Mouse (Mus musculus) CH12.LX (cell line): Measurements from ENCODE around the gene Atxn7l1. TPM values are rescaled to one million over a fixed set of nuclear protein-coding genes. Genes with fewer than 3 reads are reported as not detected.

Source experiments
- DNase-seq: peaks from one replicate; pipeline ENCODE4 v3.0.0-alpha.2; 2013; ENCODE audit errors: extremely low read depth
- H3K27ac ChIP-seq: 2 replicates; pipeline ENCODE4 v1.5.1; 2012; ENCODE audit warnings: low read depth, mild to moderate bottlenecking, control low read depth, moderate library complexity; ENCODE audit not compliant: insufficient read depth
- H3K27me3 ChIP-seq: replicated peaks from 2 replicates; pipeline ENCODE3; 2012; ENCODE audit warnings: inconsistent platforms
- H3K36me3 ChIP-seq, 2 experiments: replicated peaks in 1 of 2; 2 replicates each; pipeline versions ENCODE3 to v1.6.1; 2012; ENCODE audit warnings: inconsistent platforms in 1 of 2, low read length in 1 of 2, mild to moderate bottlenecking in 1 of 2, mixed read lengths in 1 of 2, moderate library complexity in 1 of 2; ENCODE audit not compliant: control insufficient read depth in 1 of 2, insufficient read depth in 1 of 2
- H3K4me1 ChIP-seq, 2 experiments: 2 replicates each; pipeline ENCODE4 v1.6.1; 2012; ENCODE audit warnings: inconsistent platforms in 1 of 2, moderate library complexity in 1 of 2; ENCODE audit not compliant: insufficient read depth in 2 of 2, control insufficient read depth in 1 of 2
- H3K4me2 ChIP-seq: 2 replicates; pipeline ENCODE4 v1.6.1; 2012; ENCODE audit warnings: low read depth, mild to moderate bottlenecking, control low read depth; ENCODE audit not compliant: poor library complexity, insufficient read depth, severe bottlenecking
- H3K4me3 ChIP-seq, 3 experiments: fragments of 150-350 bp in 1 of 3; sonication (generic) in 1 of 3; replicated peaks in 1 of 3; 2 replicates each; pipeline versions ENCODE3 to v1.5.1; 2011 to 2012; ENCODE audit warnings: low read depth in 2 of 3, low read length in 2 of 3, mild to moderate bottlenecking in 2 of 3, moderate library complexity in 2 of 3, control low read depth in 1 of 3, improper control_type of control experiment in 1 of 3, inconsistent platforms in 1 of 3, mixed read lengths in 1 of 3; ENCODE audit not compliant: poor library complexity in 1 of 3
- H3K79me2 ChIP-seq: replicated peaks from 2 replicates; pipeline ENCODE4 v1.6.1; 2012; ENCODE audit warnings: mild to moderate bottlenecking, moderate library complexity; ENCODE audit not compliant: control insufficient read depth, poor library complexity, insufficient read depth, severe bottlenecking; ENCODE audit errors: extremely low read depth
- H3K9ac ChIP-seq: 2 replicates; pipeline ENCODE4 v1.6.1; 2012; ENCODE audit warnings: low read depth, mild to moderate bottlenecking, control low read depth, moderate library complexity; ENCODE audit not compliant: insufficient read depth
- H3K9me3 ChIP-seq: replicated peaks from 2 replicates; pipeline ENCODE3; 2012; ENCODE audit warnings: low read length, inconsistent platforms, mixed read lengths
- CHD1 ChIP-seq: IDR thresholded peaks from 2 replicates; pipeline ENCODE4 v1.6.1; 2012; ENCODE audit warnings: low read depth, low read length, improper control_type of control experiment, inconsistent platforms
- ELF1 ChIP-seq: IDR thresholded peaks from 2 replicates; pipeline ENCODE4 v1.6.1; 2014; ENCODE audit warnings: low read depth, mild to moderate bottlenecking, inconsistent platforms, low read length, improper control_type of control experiment
- HCFC1 ChIP-seq: IDR thresholded peaks from 2 replicates; pipeline ENCODE4 v1.6.1; 2012; ENCODE audit warnings: low read depth, mild to moderate bottlenecking, inconsistent platforms, low read length, improper control_type of control experiment
- IRF4 ChIP-seq: IDR thresholded peaks from 2 replicates; pipeline ENCODE4 v1.6.1; 2014; ENCODE audit warnings: low read depth, mild to moderate bottlenecking, inconsistent platforms, low read length, improper control_type of control experiment
- JUN ChIP-seq: IDR thresholded peaks from 2 replicates; pipeline ENCODE4 v1.6.1; 2011; ENCODE audit warnings: low read depth, mild to moderate bottlenecking, low read length, improper control_type of control experiment, moderate library complexity; ENCODE audit not compliant: insufficient read depth
- KAT2A ChIP-seq: IDR thresholded peaks from 2 replicates; pipeline ENCODE4 v1.6.1; 2012; ENCODE audit warnings: low read length, improper control_type of control experiment, inconsistent platforms; ENCODE audit not compliant: insufficient replicate concordance
- MAFK ChIP-seq: IDR thresholded peaks from 2 replicates; pipeline ENCODE4 v1.6.1; 2011; ENCODE audit warnings: low read length, improper control_type of control experiment; ENCODE audit not compliant: insufficient replicate concordance
- MAZ ChIP-seq: IDR thresholded peaks from 2 replicates; pipeline ENCODE4 v1.6.1; 2012; ENCODE audit warnings: low read depth, mild to moderate bottlenecking, inconsistent platforms, low read length, improper control_type of control experiment, moderate library complexity
- MEF2A ChIP-seq: IDR thresholded peaks from 2 replicates; pipeline ENCODE4 v1.6.1; 2014; ENCODE audit warnings: low read depth, mild to moderate bottlenecking, inconsistent platforms, low read length, improper control_type of control experiment, borderline replicate concordance
- POLR2A ChIP-seq: IDR thresholded peaks from 2 replicates; pipeline ENCODE4 v1.6.1; 2011; ENCODE audit warnings: low read depth, mild to moderate bottlenecking, improper control_type of control experiment, low read length
- RAD21 ChIP-seq: IDR thresholded peaks from 2 replicates; pipeline ENCODE4 v1.6.1; 2011; ENCODE audit warnings: low read depth, mild to moderate bottlenecking, low read length, improper control_type of control experiment, moderate library complexity
- RCOR1 ChIP-seq: conservative IDR thresholded peaks from 2 replicates; pipeline ENCODE4 v1.6.1; 2012; ENCODE audit warnings: low read depth, mild to moderate bottlenecking, inconsistent platforms, low read length, improper control_type of control experiment
- SIN3A ChIP-seq: IDR thresholded peaks from 2 replicates; pipeline ENCODE4 v1.6.1; 2012; ENCODE audit warnings: low read length, improper control_type of control experiment, inconsistent platforms
- UBTF ChIP-seq: IDR thresholded peaks from 2 replicates; pipeline ENCODE4 v1.6.1; 2012; ENCODE audit warnings: low read depth, mild to moderate bottlenecking, inconsistent platforms, low read length, improper control_type of control experiment, moderate library complexity
- ZC3H11A ChIP-seq: IDR thresholded peaks from 2 replicates; pipeline ENCODE4 v1.6.1; 2012; ENCODE audit warnings: low read depth, mild to moderate bottlenecking, inconsistent platforms, low read length, improper control_type of control experiment
- ZNF384 ChIP-seq: IDR thresholded peaks from 2 replicates; pipeline ENCODE4 v1.6.1; 2012; ENCODE audit warnings: low read depth, low read length, improper control_type of control experiment, inconsistent platforms
- dilution Hi-C: fragments of 300-500 bp; cut with MboI; formaldehyde crosslinking; loops from 2 replicates; pipeline ENCODE4 v1.14.3; 2020; ENCODE audit warnings: low sequenced_read_pairs; ENCODE audit not compliant: extremely low pct_unique_long_range_greater_than_20kb, extremely low pct_ligation_motif_present
- in situ Hi-C: fragments of 300-500 bp; cut with MboI; formaldehyde crosslinking; loops from 3 replicates; pipeline ENCODE4 v1.14.3; 2019; ENCODE audit warnings: low sequenced_read_pairs, low pct_ligation_motif_present, low pct_unique_long_range_greater_than_20kb, mixed read lengths
- polyA plus RNA-seq: library from polyadenylated mRNA; unstranded; fragments of >175 nt; gene quantifications from 2 replicates; pipeline ENCODE4 v1.2.1, GENCODE M21; 2012; ENCODE audit warnings: low read depth; ENCODE audit not compliant: insufficient read length
- total RNA-seq, 2 experiments: library from RNA; depleted of rRNA; stranded (reverse); fragments of 300-350 nt in 1 of 2; fragments of >200 nt in 1 of 2; gene quantifications; 2 replicates each; pipeline ENCODE4 v1.2.3; 2012 to 2014

The Atxn7l1 gene
- total and polyA plus RNA-seq, 3 experiments, result 8.6 to 55.7 (median 9.0) TPM

GRCm38 (mm10) chr12:33158256-33158655, 10.8 kb downstream of the Atxn7l1 start:
- H3K27ac ChIP-seq, result peak overlapping the region; percentile 99
- no peak for TF ChIP-seq IRF4
- TF ChIP-seq RAD21, result no peak
- TF ChIP-seq KAT2A, result no peak
- TF ChIP-seq UBTF, result no peak
- no peak for TF ChIP-seq MAZ
- TF ChIP-seq JUN, result no peak
- no peak for TF ChIP-seq HCFC1
- TF ChIP-seq MAFK, result no peak
- TF ChIP-seq, all 38 proteins: peak for 0
- H3K9ac ChIP-seq, result 0 out of 2 replicates have a peak overlapping the region, but pooled peaks have one; percentile 3
- H3K36me3 ChIP-seq, result peaks cover 13 to 66% of the 10 kb centered on the region in 2 experiments
- dilution Hi-C loops, result no loop called here
- DNase-seq, result no peak
- H3K4me2 ChIP-seq, result peak overlapping the region; percentile 31
- peak overlapping the region in 1 of 3 experiments; percentile 12 for H3K4me3 ChIP-seq
- in situ Hi-C loops, result no loop called here
- peaks cover 73% of the 10 kb centered on the region for H3K79me2 ChIP-seq
- no peaks in the 10 kb centered on the region for H3K27me3 ChIP-seq
- H3K9me3 ChIP-seq, result no peaks in the 10 kb centered on the region
- peaks cover 60 to 97% of the 10 kb centered on the region in 2 experiments for H3K4me1 ChIP-seq

- peaks cover 58 to 96% of the 10 kb centered on the region in 2 experiments for H3K4me1 ChIP-seq
- H3K79me2 ChIP-seq, result peaks cover 61% of the 10 kb centered on the region
- no peak for TF ChIP-seq POLR2A
- peak; percentile 57 for TF ChIP-seq ELF1
- no peak for DNase-seq
- peak overlapping the region; percentile 52 for H3K27ac ChIP-seq
- peak overlapping the region; percentile 29; the same call in 1 of the 2 replicates for H3K4me2 ChIP-seq
- in situ Hi-C loops (no loop called here), dilution Hi-C loops (no loop called here)
- no peaks in the 10 kb centered on the region for H3K9me3 ChIP-seq
- no peak overlapping the region for H3K9ac ChIP-seq
- H3K27me3 ChIP-seq, result no peaks in the 10 kb centered on the region
- no peak overlapping the region for H3K4me3 ChIP-seq
- H3K36me3 ChIP-seq, result peaks cover 13 to 53% of the 10 kb centered on the region in 2 experiments
Measured at GRCm38 (mm10) chr12:33160406-33160805, 12.9 kb downstream of the Atxn7l1 start.

- in situ Hi-C loops (no loop called here), dilution Hi-C loops (no loop called here)
- Histone ChIP-seq H3K36me3 (peaks cover 13 to 54% of the 10 kb centered on the region in 2 experiments), H3K4me2 (no peak overlapping the region), H3K9ac (no peak overlapping the region), H3K4me1 (peaks cover 58 to 97% of the 10 kb centered on the region in 2 experiments), H3K79me2 (peaks cover 68% of the 10 kb centered on the region), H3K27me3 (no peaks in the 10 kb centered on the region), H3K27ac (peak overlapping the region; percentile 53), H3K4me3 (no peak overlapping the region), H3K9me3 (no peaks in the 10 kb centered on the region)
- TF ChIP-seq POLR2A, result no peak
- TF ChIP-seq KAT2A, result no peak
- TF ChIP-seq MEF2A, result no peak
- no peak for TF ChIP-seq CHD1
- no peak for TF ChIP-seq MAFK
- TF ChIP-seq ZNF384, result no peak
- no peak for TF ChIP-seq ZC3H11A
- TF ChIP-seq SIN3A, result no peak
- TF ChIP-seq RCOR1, result no peak
- no peak for TF ChIP-seq IRF4
- no peak for DNase-seq
Measured at GRCm38 (mm10) chr12:33162541-33162940, 15.0 kb downstream of the Atxn7l1 start.
